Comparison of ENCODE assay signal across 9 mouse cellular contexts in the genomic region with DNA sequence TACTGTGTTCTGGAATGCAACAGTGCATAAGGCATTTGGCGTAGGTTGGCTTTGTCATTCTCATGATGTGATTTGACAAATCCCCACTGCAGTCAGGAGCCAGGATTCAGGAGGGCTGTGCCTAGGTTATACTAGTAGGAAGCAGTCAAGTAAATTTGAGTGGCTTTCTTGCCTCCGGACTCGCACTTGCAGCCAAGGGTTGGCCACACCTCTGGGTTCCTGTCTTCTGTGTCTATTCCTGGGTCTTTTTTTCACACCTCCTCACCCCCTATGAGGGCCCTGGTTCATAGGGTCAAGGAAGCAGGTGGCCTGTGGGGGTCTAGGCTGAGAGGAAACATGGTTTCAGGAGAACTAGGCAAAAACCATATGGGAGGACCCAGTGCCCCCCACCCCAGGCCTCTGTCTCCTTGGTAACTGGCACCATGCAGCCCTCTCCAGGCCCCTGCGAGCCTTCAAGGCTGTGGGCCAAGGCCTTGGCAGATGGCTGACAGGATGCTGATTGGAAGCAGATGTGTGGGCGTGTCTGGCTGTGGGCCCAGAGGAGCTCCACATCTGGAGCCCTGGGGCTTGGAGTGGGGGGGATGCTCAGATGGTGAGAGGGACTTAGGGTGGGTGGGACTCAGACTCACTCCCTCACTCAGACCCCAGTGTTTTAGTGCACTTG.
DNase-seq lines count a peak whose midpoint lies in the region; ATAC-seq lines count a peak whose summit lies in the region.
"Had no signal": no experiment of that assay in that cellular context is flagged by ENCODE, and none has a peak within 500 bp of the region (broad histone marks: within the 10 kb centered on the region; RNA-seq: fewer than 3 reads in every experiment).

No protein-coding gene starts in this region.

- peak; percentile 82 to 88 for ATAC-seq in hematopoietic stem cell, adult 5-6 weeks (replicated peaks in 1 of 2; ENCODE audit: insufficient read depth in 1 of 2, low FRiP score in 2 of 2, low TSS enrichment in 1 of 2, low read depth in 1 of 2, poor library complexity in 2 of 2, severe bottlenecking in 2 of 2)
- ATAC-seq in limb, embryonic 11.5 days (ENCODE audit: insufficient number of reproducible peaks, low FRiP score, low TSS enrichment, low read depth), result peak; percentile 91

- no peak overlapping the region for H3K4me3 ChIP-seq in limb, embryonic 11.5 days (ENCODE audit: low read depth, low read length)
- H3K4me3 ChIP-seq: liver, embryonic 13.5 days had no signal

- no peaks in the 10 kb centered on the region for H3K36me3 ChIP-seq in limb, embryonic 11.5 days (ENCODE audit: control insufficient read depth, insufficient read depth, low read length)
- H3K36me3 ChIP-seq: liver, embryonic 13.5 days had no signal

- WGBS in limb, embryonic 11.5 days, result 21% methylated on average over 5 of the region's 5 CpGs

- H3K27me3 ChIP-seq in limb, embryonic 11.5 days (ENCODE audit: control insufficient read depth, insufficient read depth, low read length), result no peaks in the 10 kb centered on the region
- H3K27me3 ChIP-seq: liver, embryonic 13.5 days had no signal

- H3K9ac ChIP-seq in limb, embryonic 11.5 days (ENCODE audit: low read length), result no peak overlapping the region
- H3K9ac ChIP-seq: liver, embryonic 13.5 days had no signal

- H3K4me2 ChIP-seq in limb, embryonic 11.5 days (ENCODE audit: low read depth, severe bottlenecking), result no peak overlapping the region
- H3K4me2 ChIP-seq: liver, embryonic 13.5 days had no signal

- peak; percentile 46 for DNase-seq in urinary bladder, postnatal 14 days (ENCODE audit: low spot score)
- no peak for DNase-seq in urinary bladder, adult 18-20 months (ENCODE audit: low spot score in 2 of 2)
- DNase-seq in forelimb bud, embryonic 11.5 days (ENCODE audit: low read depth, low spot score), result peak; percentile 94
- peak; percentile 94 for DNase-seq in limb, embryonic 11.5 days (ENCODE audit: low spot score)
- DNase-seq in neural tube, embryonic 10.5 days (ENCODE audit: extremely low spot score, low spot score), result peak; percentile 78
- no peak for DNase-seq in layer of hippocampus, postnatal 25 days (ENCODE audit: extremely low spot score in 1 of 2, low spot score in 1 of 2)
- no peak for DNase-seq in right cerebral cortex, adult 18-20 months
- DNase-seq: liver, embryonic 13.5 days had no signal

- peaks cover 29% of the 10 kb centered on the region for H3K4me1 ChIP-seq in limb, embryonic 11.5 days (ENCODE audit: control insufficient read depth, insufficient read depth, low read length)

- no peaks in the 10 kb centered on the region for H3K9me3 ChIP-seq in limb, embryonic 11.5 days (ENCODE audit: control insufficient read depth, low read length)
- H3K9me3 ChIP-seq: liver, embryonic 13.5 days had no signal

- H3K27ac ChIP-seq in limb, embryonic 11.5 days (replicated peaks; ENCODE audit: low read depth, low read length), result peak overlapping the region; percentile 64
- H3K27ac ChIP-seq: liver, embryonic 13.5 days had no signal

Comparison
In these comparisons a context has a peak if more than half of its experiments do, and no peak if none do; other contexts are left out.
1. DNase-seq: peak in urinary bladder, postnatal 14 days (single experiment), forelimb bud, embryonic 11.5 days (single experiment), limb, embryonic 11.5 days (single experiment) and neural tube, embryonic 10.5 days (single experiment); none in urinary bladder, adult 18-20 months (0 of 2), layer of hippocampus, postnatal 25 days (0 of 2) and right cerebral cortex, adult 18-20 months (single experiment).